Mouse (Mus musculus) kidney, embryonic 16.5 days (tissue): ENCODE results near the gene Ccr9. TPM values are rescaled to one million over a fixed set of nuclear protein-coding genes. Genes with fewer than 3 reads are reported as not detected.

Source experiments
- ATAC-seq: fragments of 200-750 bp; cut with Nextera tagmentation; 2 replicates; pipeline ENCODE4 v1.8.0; 2017; ENCODE audit warnings: moderate TSS enrichment; ENCODE audit not compliant: low FRiP score, low TSS enrichment
- H3K27ac ChIP-seq: fragments of 300-500 bp; sonication (generic); 2 replicates; pipeline ENCODE4 v1.5.1; 2014; ENCODE audit warnings: low read length
- H3K27me3 ChIP-seq: fragments of 300-500 bp; sonication (generic); 2 replicates; pipeline ENCODE4 v1.6.1; 2014; ENCODE audit warnings: low read length, control low read depth, mixed read lengths; ENCODE audit not compliant: insufficient read depth
- H3K36me3 ChIP-seq: fragments of 300-500 bp; sonication (generic); 2 replicates; pipeline ENCODE4 v1.6.1; 2014; ENCODE audit warnings: low read length, control low read depth, mixed read lengths; ENCODE audit not compliant: insufficient read depth
- H3K4me1 ChIP-seq: fragments of 300-500 bp; sonication (generic); 2 replicates; pipeline ENCODE4 v1.6.1; 2014; ENCODE audit warnings: low read length, control low read depth, mixed read lengths; ENCODE audit not compliant: insufficient read depth
- H3K4me2 ChIP-seq: fragments of 300-500 bp; sonication (generic); replicated peaks from 2 replicates; pipeline ENCODE4 v1.6.1; 2014; ENCODE audit warnings: low read depth, low read length
- H3K4me3 ChIP-seq: fragments of 300-500 bp; sonication (generic); 2 replicates; pipeline ENCODE4 v1.5.1; 2014; ENCODE audit warnings: mild to moderate bottlenecking, low read length
- H3K9ac ChIP-seq: fragments of 300-500 bp; sonication (generic); replicated peaks from 2 replicates; pipeline ENCODE4 v1.6.1; 2014; ENCODE audit warnings: low read length
- H3K9me3 ChIP-seq: fragments of 300-500 bp; sonication (generic); 2 replicates; pipeline ENCODE4 v1.6.1; 2016; ENCODE audit warnings: low read length, control low read depth
- WGBS: fragments of 180-500 bp; shearing (Covaris S2); extraction: QIAGEN DNeasy Blood & Tissue Kit; methylation state at CpG from one replicate; pipeline ENCODE4 v1.1.7; 2014; 5-methylcytosine and 5-hydroxymethylcytosine counted together
- polyA plus RNA-seq: library from polyadenylated mRNA; unstranded; fragments of >200 nt; fragmentation: Nextera tagmentation; extraction: Ambion mirVana; gene quantifications from 2 replicates; pipeline ENCODE4 v1.2.1, GENCODE M21; 2015

Ccr9 gene
- polyA plus RNA-seq, 1 experiment from 2014 or later = 0.16 TPM

- peaks cover 34% of the 10 kb centered on the region for H3K36me3 ChIP-seq
- no peak for ATAC-seq
- WGBS = 82% methylated on average over 4 of the region's 4 CpGs
Observed at GRCm38 (mm10) chr9:123814821-123815220, 136.6 kb downstream of the Ccr9 start.

GRCm38 (mm10) chr9:123815444-123815843 lies 137.2 kb downstream of the Ccr9 start:
- WGBS = 88% methylated on average over 3 of the region's 3 CpGs
- no peak overlapping the region for H3K27ac ChIP-seq
- no peak overlapping the region for H3K4me2 ChIP-seq
- no peak for ATAC-seq
- H3K9ac ChIP-seq = no peak overlapping the region
- H3K9me3 ChIP-seq = no peaks in the 10 kb centered on the region
- no peaks in the 10 kb centered on the region for H3K4me1 ChIP-seq
- H3K36me3 ChIP-seq = peaks cover 32% of the 10 kb centered on the region
- H3K4me3 ChIP-seq = no peak overlapping the region
- H3K27me3 ChIP-seq = no peaks in the 10 kb centered on the region

More at GRCm38 (mm10) chr9:123814821-123815220, 136.6 kb downstream of the Ccr9 start:
- H3K4me2 ChIP-seq = no peak overlapping the region
- no peaks in the 10 kb centered on the region for H3K27me3 ChIP-seq
- no peaks in the 10 kb centered on the region for H3K4me1 ChIP-seq
- H3K27ac ChIP-seq = no peak overlapping the region
- H3K9ac ChIP-seq = no peak overlapping the region
- H3K9me3 ChIP-seq = no peaks in the 10 kb centered on the region
- no peak overlapping the region for H3K4me3 ChIP-seq

GRCm38 (mm10) chr9:123815996-123816395 lies 137.8 kb downstream of the Ccr9 start:
- H3K36me3 ChIP-seq = peaks cover 31% of the 10 kb centered on the region

GRCm38 (mm10) chr9:123818601-123819000 lies 140.4 kb downstream of the Ccr9 start:
- Histone ChIP-seq H3K27me3 (no peaks in the 10 kb centered on the region), H3K36me3 (peaks cover 39% of the 10 kb centered on the region)
- WGBS = 89% methylated on average over 2 of the region's 2 CpGs

More at GRCm38 (mm10) chr9:123815996-123816395, 137.8 kb downstream of the Ccr9 start:
- Histone ChIP-seq H3K27me3 (no peaks in the 10 kb centered on the region), H3K27ac (no peak overlapping the region), H3K4me2 (no peak overlapping the region), H3K4me3 (no peak overlapping the region), H3K4me1 (no peaks in the 10 kb centered on the region), H3K9me3 (no peaks in the 10 kb centered on the region), H3K9ac (no peak overlapping the region)
- no peak for ATAC-seq
- WGBS = 94% methylated on average over 1 of the region's 1 CpGs

GRCm38 (mm10) chr9:123826631-123827030 lies 148.4 kb downstream of the Ccr9 start:
- no peak overlapping the region for H3K27ac ChIP-seq
- H3K36me3 ChIP-seq = peaks cover 68% of the 10 kb centered on the region
- H3K4me3 ChIP-seq = no peak overlapping the region
- ATAC-seq = no peak
- WGBS = 95% methylated on average over 3 of the region's 3 CpGs
- no peaks in the 10 kb centered on the region for H3K4me1 ChIP-seq
- no peaks in the 10 kb centered on the region for H3K9me3 ChIP-seq
- no peak overlapping the region for H3K9ac ChIP-seq
- no peak overlapping the region for H3K4me2 ChIP-seq
- H3K27me3 ChIP-seq = no peaks in the 10 kb centered on the region

More at GRCm38 (mm10) chr9:123818601-123819000, 140.4 kb downstream of the Ccr9 start:
- Histone ChIP-seq H3K4me2 (no peak overlapping the region), H3K4me3 (no peak overlapping the region), H3K9ac (no peak overlapping the region), H3K4me1 (no peaks in the 10 kb centered on the region), H3K9me3 (no peaks in the 10 kb centered on the region), H3K27ac (no peak overlapping the region)
- ATAC-seq = no peak

- Histone ChIP-seq H3K27ac (no peak overlapping the region), H3K9ac (no peak overlapping the region), H3K4me2 (no peak overlapping the region), H3K9me3 (no peaks in the 10 kb centered on the region), H3K27me3 (no peaks in the 10 kb centered on the region), H3K36me3 (peaks cover 51% of the 10 kb centered on the region), H3K4me3 (no peak overlapping the region), H3K4me1 (no peaks in the 10 kb centered on the region)
- 92% methylated on average over 4 of the region's 4 CpGs for WGBS
- ATAC-seq = no peak
Observed at GRCm38 (mm10) chr9:123828916-123829315, 150.7 kb downstream of the Ccr9 start.

Other genes starting within 250 kb of the Ccr9 start
- 55.7 and 58.1 TPM in 2 replicates for gene Limd1, start 199.7 kb upstream of the Ccr9 start, polyA plus RNA-seq
- 63.8 and 68.7 TPM in 2 replicates for gene Sacm1l, start 148.7 kb upstream of the Ccr9 start, polyA plus RNA-seq
- 5.7 and 7.9 TPM in 2 replicates for gene Slc6a20b, start 45.9 kb upstream of the Ccr9 start, polyA plus RNA-seq
- gene Slc6a20a, start 446 bp downstream of the Ccr9 start, polyA plus RNA-seq = 0.69 and 0.94 TPM in 2 replicates
- 48.1 and 48.4 TPM in 2 replicates for gene Lztfl1, start 39.3 kb downstream of the Ccr9 start, polyA plus RNA-seq
- 0.30 and 0.54 TPM in 2 replicates for gene Cxcr6, start 128.0 kb downstream of the Ccr9 start, polyA plus RNA-seq
- 10.8 and 14.5 TPM in 2 replicates for gene Fyco1, start 173.5 kb downstream of the Ccr9 start, polyA plus RNA-seq
- gene Xcr1, start 183.6 kb downstream of the Ccr9 start, polyA plus RNA-seq = not detected in 2 replicates